Mouse (Mus musculus) erythroblast, embryonic 14.5 days (primary cell): ENCODE data around the gene Yrdc.

Experiments
- GATA1 ChIP-seq: IDR thresholded peaks from 2 replicates; pipeline ENCODE4 v1.6.1; 2012; ENCODE audit warnings: low read length, inconsistent platforms, mixed read lengths
- TAL1 ChIP-seq: IDR thresholded peaks from 3 replicates; pipeline ENCODE4 v1.6.1; 2012; ENCODE audit warnings: low read length, inconsistent platforms, mixed read lengths

DNA sequence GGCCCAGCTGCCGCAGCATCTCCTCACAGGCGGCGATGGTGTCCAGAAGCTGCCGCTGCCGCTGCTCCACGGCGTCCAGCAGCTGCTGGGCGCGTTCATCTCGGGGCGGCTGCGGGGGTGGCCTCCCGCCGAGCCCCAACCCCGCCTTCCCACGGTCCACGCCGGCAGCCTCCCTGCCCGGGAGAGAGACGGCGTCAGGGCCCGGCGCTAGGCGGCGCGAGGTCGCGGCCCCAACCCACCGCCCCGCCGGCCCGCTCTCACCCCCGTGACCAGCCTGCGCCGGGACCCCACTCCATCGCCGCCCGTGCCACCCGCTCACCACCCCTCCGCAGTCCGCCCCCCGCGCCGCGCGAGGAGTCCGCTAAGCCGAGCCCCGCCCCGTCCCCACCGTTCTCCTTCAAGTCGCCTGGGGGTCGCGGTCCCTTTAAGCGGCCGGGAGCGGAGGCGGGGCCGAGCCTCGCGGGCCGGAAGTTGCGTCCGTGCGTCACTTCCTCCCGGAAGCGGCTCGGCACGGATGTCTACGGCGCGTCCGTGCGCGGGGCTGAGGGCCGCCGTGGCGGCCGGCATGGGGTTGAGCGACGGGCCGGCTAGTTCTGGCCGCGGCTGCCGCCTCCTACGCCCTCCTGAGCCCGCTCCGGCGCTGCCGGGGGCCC, at the start of gene Yrdc:
- no peak for TF ChIP-seq GATA1
- no peak for TF ChIP-seq TAL1
